Mouse (Mus musculus): Measurements from ENCODE around the gene Spsb2.
"Not testable (repeated sequence)": the region's sequence is repeated elsewhere in the genome, so short reads cannot be mapped to it uniquely, and the experiment has no call there.

Gene Spsb2

DNA sequence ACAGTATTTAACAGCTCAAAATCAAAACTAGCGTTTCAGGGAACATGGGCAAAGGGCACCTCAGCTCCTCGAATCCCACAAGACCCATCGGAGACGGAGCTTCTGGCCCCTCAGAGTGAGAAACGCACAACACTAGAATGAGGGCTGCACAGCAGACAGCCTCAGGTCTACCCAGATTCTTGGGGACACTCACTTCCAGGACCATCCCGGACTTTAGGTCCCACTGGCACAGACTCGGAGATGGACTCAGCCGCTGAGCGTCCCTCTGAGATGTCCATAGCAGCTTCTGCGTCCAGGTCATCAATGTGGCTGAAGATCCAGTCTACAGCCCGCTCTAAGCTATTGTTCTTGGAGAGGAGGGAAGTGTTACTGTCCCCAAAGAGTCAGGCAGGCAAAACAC is 8.7 kb downstream of the Spsb2 start:
- in situ Hi-C loops (cut with MseI, MboI), result no loop called here

DNA sequence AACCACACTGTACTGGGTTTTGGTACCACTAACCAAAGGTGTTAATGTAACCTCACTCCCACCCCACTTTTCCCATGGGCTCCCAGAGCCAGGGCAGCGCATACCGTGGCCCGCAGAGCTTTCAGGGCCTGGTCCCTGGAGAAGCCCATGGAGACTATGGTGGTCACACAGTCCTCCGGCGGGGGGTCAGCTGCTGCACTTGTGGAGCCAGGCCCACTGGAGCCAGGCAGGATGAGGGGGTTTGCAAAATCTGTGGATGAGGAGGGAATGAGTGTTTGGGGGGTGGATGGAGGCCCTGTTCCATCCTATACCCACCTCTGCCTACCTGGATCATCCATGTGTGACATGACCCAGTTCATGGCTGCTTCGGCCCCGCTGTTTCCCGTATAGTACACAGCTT is 9.1 kb downstream of the Spsb2 start:
- in situ Hi-C loops (cut with MseI, MboI), result no loop called here

DNA sequence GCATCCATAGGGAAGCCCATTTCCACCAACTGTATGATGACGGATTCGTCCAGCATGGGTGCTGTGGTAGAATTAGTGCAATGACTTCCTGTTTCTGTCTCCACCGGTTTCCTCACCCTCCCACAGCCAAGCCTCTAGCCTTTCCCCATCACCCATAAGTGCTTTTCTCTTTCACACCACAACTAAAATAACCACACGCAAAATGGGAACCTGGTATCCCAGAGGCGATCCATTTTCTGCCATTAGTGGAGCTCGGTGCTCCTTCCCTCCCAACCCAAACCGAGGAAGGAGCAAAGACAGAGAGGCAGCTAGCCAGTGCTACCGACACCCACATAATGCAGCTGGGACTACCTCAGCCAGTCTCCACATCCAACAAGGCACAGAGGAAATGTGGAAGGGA is 9.5 kb downstream of the Spsb2 start:
- in situ Hi-C loops (cut with MseI, MboI), result no loop called here

DNA sequence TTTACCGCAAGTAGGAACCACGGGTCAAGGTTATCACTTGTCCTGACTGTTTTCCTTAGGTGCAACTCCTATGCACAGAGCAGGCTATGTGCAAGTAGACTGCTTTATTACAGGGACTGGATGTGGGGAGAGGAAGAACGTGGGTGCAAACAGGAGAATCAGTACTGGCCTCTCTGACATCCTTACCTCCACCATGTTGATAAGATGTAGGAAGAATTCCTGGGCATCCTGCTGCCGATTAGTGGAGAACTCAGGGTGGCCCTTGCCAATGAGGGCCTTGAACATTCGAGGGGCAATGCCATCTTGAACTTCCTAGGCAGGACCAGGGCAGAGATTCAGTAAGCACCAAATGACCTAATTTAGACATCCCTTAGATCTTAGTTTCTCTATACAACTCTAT is 12.4 kb downstream of the Spsb2 start:
- in situ Hi-C loops (cut with MseI, MboI), result no loop called here

DNA sequence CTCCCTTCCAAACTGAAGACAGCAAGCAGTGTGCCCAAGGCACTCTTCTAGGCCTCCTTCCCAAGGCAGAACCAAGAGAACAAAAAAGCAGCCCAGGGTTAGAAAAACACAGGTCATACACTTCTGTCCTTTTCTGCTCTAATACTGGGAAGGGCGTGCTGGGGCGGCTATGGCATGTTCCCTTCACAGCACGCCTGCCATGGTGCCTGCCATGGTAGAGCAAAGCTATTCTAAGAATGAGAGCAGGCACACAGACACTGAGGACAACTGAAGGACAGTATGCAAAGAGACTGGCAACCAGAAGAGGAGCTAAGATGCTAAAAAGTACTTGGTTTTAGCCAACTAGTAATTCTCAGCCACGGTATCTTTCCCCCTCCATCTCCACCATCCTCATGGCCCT is 13.6 kb downstream of the Spsb2 start:
- in situ Hi-C loops (cut with MseI, MboI), result no loop called here

DNA sequence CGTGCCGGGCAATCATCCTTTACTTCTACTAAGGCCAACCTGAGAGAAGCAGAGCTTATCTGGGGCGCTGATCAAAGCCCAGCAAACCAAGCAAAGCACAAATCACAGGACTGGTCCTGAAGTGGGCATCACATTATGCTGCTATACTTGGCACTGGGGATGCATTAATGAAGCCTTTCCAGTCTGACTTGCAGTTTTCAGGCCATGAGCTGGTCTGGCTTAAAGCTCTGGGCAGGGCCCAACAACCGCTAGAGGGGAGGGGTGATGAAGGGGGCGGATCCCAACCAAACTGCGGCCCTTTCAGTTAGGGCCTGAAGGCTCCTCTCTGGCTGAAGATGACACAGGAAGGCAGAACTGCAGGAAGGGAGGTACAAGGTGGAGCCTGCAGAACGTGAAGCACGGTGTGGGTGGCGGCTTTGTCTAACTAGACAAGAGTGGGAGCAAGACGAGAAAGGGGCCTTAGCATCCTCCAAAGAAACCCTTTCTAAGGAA is 19.7 kb downstream of the Spsb2 start:
- in situ Hi-C loops (cut with MseI, MboI), result no loop called here

DNA sequence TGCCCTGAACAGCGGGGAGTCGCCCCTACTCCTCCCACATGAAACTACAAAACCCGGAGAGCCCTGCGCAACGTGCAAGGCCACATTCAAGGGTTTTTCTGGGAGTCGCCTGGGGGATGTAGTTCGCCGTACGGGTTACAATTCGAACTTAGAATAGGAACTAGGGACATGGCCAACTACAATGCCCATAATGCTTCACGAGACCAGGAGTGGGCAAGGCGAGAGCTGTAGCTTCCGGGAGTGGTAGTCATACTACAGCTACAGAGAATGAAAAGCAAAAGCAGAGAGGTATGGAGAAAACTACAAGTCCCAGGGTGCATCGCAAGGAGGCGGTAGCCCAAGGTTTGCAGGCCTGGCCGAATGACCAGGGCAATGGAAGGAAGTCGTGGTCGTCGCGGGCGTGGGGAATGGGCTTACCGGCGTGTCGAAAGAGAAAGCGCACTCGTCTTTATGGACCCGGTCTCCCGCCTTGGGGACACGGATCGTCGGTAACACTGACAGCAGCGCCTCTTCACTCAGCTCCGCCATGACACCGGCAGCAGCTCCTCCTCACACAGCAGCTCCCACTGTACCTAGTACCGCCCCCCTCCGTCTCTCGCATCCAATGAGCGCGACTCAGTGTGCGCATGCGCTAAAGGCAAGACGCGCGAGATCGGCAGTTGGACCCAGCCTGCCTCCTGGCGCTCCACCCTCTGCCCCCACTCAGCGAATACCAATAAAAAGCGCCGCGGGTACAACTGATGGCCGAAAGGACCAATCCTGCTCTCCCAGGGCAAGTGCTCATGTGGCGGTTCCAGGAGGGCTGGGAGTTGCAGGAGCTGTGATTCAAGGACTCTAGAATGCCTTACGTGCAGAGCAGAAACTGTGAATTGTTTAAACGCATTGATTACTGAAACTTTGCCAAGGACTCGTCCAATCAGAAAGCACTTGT is 20.7 kb downstream of the Spsb2 start, which contains the start of the genes Usp5 and Cdca3:
TSS of gene Usp5 (minus strand) at position 617 of the 931 bp plus-strand sequence.
TSS of gene Cdca3 (plus strand) at position 680 of the 931 bp plus-strand sequence.
- in situ Hi-C loops (cut with MseI, MboI), result no loop called here

DNA sequence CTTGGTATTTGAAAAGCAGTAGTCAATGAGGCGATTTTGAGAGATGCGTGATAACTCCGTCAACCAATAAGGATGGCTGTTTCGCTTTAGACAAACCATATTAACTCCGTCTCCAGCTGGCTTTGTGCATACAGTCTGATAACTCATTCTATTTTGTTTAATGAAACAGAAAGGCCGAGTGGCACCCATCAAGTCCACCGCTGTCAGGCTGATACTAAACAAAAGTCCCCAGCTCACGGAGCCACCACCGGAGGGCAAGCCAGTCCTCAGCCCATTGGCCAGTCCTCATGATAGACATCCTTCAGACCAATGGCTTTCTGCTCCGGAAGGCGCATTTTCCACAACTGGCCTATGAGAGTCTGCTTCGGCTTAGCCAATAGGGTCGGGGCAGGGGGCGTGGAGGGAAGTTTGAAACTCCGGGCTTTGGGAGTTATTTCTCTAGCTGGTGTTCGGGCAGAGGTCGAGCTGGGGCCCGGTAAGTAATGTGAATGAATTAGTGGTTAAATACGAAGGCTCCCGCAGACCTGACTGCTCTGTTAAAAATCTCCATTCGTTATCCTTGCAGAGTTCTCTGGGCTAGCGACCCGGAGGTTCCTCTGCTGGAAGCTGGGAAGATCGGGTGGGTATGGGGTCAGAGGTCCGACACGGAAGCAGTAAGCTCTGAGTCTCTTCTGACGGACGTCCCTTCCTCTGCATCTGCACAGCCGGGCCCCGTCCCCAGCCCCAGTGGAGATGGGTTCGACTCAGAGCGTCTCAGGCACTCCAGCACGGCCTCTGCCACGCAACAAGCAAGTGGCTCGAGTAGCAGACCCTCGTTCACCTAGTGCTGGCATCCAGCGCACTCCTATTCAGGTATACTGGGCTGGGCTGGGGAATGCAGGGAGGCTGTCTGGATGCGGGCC is 21.6 kb downstream of the Spsb2 start:
- in situ Hi-C loops (cut with MseI, MboI), result no loop called here

DNA sequence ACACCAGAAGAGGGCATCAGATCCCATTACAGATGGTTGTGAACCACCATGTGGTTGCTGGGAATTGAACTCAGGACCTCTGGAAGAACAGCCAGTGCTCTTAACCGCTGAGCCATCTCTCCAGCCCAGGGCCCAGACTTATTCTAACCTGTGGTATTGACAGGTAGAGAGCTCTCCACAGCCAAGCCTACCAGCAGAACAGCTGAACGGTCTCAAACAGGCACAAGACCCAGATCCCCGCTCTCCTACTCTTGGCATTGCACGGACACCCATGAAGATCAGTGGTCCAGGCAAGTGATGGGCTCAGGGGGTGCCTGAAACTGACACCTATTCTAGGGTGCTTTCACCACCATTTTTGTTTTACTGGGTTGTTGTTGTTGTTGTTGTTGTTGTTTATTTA is 22.7 kb downstream of the Spsb2 start:
- in situ Hi-C loops (cut with MseI, MboI), result not testable (repeated sequence)

DNA sequence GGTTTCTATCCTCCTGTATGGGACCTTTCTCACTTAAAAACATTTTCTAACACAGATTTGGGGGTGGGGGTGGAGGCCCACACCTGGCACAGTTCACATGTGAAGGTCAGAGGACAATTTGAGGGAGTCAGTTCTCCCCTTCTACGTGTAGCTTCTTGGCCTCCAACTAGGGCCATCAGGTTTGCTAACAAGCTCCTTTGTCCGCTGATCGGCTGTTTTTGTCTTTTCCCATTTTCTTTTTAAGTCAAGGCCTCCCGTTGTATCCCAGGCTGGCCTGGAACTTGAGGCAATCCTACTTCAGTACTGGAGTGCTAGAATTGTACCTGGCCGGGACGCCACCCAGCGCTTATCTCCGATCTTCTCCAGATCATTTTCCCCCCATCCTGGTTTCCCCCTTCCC is 23.2 kb downstream of the Spsb2 start:
- in situ Hi-C loops (cut with MseI, MboI), result no loop called here

DNA sequence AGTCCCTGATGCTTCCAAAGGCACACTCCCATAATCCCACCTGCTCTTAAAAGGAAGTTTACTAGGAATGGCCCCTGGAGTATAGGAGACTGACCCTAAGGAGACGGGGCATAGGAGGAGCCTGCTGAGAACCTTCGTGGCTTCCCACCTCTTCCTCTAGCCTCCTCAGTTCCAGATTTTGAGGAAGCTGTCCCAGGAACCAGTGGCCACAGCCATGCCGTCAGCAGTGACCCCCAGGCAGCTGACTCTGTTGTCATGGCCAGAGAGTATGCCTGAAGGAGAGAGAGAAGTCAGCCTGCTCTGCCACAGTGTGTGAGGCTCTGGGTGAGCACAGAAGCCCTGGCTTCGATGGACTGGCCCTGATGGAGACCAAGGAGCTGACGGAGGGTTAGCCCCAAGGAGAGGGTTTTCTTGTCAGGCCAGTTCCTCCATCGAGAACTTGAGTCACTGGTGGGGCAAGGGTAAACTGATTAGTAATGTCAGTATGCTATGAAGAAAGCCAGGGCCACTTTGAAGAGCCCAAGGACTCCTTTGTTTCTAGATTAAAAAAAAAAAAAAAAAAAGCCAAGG is 26.1 kb downstream of the Spsb2 start:
- in situ Hi-C loops (cut with MseI, MboI), result no loop called here

DNA sequence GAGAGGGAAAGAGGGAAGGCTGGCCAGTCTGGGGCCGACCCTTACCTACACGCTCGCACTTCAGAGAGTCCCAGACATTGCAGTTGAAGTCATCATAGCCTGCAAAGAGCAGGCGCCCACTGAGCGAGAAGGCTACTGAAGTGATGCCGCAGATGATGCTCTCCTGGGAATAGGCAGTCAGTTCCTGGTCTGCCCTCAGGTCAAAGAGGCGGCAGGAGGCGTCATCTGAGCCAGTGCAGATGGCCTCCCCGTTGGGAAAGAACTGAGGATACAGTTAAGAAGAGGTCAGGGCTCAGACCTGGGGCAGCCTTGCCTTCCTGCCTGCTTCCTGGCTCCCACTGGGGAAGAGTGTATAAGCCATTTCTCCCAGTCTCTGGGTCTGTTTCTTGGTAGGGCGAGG is 27.1 kb downstream of the Spsb2 start:
- in situ Hi-C loops (cut with MseI, MboI), result no loop called here

DNA sequence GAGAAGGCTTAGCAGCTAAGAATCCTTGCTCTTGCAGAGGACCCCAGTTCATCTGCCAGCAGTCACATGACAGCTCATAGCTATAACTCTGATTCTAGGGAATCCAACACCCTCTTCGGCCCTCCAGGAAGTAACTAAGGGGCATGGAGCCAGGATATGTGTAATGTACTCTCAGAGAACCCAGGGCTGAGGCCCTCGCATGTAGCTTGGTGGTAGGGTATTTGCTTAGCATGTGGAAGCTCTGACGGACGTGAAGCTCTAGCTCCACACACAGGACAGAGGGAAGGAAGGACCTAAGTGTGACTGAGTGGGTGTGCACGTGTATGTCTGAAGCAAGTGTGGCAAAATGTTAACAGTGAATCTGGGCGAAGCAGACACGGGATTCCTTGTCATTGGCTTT is 27.9 kb downstream of the Spsb2 start:
- in situ Hi-C loops (cut with MseI, MboI), result no loop called here

DNA sequence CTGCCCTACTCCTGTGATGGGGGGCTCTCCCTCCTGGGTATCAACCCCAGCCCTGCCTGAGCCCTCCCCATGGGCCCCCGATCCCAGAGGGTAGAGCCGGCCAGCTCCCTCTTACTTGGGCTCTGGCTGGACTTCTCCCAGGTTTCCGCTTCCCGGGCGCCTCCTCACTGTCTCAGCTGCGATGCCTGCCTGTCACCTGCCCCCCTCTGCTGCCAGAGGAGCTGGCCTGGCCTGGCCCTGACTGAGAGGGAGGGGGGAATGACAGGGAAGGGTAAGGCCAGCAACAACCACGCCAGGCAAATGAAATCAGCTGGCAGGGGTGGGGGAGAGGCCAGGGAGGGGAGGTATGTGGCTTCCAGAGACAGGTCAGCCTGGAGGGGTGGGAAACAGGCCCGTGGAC is 31.3 kb downstream of the Spsb2 start:
- in situ Hi-C loops (cut with MseI, MboI), result no loop called here

DNA sequence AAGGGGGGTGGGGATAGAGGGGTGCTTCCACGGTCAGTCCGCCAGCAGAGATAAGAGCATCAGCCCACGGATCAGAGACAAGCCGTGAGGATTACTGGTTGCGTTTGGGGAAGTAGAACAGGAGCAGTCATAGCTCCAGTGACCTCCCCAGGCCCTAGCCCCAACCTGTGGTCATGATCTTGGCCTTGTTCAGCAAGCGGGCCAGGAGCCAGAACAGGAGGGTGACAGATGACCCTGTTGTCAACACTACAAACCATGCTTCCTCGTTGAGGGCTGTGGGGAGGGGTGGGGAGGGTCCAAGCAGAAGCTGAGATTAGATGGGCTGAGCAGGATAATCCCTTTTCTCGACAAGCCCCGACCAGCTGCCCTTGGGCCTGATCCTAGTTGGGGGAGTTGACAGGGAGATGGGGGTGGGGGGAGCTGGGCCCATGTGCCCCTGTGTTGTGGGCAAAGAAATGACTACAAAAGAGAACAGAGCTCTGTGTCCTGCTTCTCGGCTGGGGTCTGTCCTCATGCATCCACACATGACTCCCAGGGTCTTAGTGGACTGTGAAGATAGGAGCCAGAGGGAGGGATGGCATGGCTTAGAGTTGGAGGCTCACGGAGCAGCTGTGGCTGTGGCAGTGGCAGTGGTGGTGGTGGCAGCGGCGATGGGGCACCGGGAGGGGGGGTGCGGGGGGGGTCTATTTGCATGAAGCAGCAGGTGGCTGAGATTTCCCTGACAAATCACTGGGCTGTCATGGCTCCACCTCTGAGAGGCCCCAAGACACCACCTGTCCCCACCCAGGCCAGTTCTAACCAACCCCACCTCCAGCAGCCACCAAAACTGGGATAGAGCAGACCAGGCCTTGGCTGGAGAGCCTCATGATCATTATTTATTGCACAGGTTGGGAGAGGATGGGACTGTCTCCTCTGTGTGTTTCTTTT is 32.0 kb downstream of the Spsb2 start, which contains the start of gene Gnb3:
TSS of gene Gnb3 (minus strand) at position 35 of the 927 bp plus-strand sequence.
- in situ Hi-C loops (cut with MseI, MboI), result no loop called here

DNA sequence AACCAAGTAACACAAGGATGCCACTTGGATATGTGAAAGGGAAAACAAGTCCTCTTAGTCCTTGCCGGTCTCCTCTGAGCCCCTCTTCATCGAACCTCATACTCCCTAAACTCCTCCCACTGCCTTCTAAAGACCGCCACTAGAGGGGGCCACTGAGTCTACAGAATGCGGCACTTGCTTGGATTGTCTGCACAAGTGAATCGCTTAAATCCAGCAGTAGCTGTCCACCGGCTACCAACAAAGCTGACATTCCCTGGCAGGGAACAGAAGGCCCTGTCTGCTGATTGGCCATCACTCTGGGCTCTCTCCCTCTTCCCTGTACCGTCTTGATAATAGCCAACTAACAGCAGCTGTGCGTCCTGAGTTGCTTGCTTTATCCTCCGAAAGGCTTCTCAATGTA is 38.8 kb downstream of the Spsb2 start:
- in situ Hi-C loops (cut with MseI, MboI), result no loop called here

DNA sequence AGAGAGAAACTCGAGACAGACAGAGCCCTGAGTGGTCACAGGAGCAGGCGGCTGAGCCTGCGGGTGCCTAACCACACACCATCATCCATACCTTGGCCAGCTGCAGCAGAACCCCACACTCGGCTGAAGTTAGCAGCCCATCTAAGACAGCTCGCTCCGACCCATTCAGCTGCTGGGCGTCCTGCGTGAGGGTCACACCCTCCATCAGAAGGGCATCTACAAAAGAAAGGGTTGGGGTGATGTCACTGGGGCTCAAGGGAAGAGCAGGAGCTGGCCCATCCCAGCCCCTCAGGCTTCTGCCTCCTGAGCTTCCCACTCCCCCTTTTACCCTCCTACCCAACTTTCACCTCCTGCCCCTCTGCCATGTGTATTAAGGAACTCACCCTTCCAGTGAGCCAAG is 42.1 kb downstream of the Spsb2 start:
- in situ Hi-C loops (cut with MseI, MboI), result no loop called here

DNA sequence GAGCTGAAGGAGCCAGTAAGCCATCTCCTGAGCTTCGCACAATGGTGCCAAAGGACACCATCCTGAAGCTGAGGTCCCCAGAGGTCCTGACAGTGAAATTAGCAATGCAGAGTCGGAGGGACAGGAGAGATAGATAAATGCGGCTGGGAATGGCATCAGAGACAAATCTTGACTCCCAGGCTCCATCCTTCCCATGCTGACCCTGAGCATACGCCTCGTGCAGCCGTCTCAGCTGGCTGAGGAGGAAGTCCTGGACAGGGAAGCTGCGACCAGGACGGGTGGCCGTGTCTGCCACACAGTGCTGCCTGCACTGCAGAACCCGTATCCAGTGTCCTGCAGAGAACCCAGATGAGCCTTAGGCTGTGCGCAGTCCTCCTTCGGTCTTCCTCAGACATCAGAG is 46.2 kb downstream of the Spsb2 start:
- in situ Hi-C loops (cut with MseI, MboI), result no loop called here

DNA sequence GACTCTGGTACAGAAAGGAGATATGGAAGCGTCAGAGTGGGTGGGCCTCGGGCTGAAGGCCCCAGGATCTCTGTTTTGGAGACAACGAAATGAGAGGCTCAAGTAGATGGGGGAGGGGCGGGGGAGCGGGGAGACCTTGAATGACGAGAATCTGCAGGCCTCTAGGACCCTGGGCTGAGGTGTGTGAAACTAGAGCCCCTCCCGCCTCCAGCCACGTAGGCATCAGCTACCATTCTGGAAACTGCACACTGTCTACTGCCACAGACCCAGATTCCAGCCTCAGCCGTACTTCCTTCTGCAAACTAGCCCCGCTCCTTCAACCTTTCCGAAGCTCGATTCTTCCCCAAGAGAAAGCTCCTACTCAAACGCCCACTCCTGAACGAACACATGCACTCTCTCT is 47.9 kb downstream of the Spsb2 start:
- in situ Hi-C loops (cut with MseI, MboI), result no loop called here

DNA sequence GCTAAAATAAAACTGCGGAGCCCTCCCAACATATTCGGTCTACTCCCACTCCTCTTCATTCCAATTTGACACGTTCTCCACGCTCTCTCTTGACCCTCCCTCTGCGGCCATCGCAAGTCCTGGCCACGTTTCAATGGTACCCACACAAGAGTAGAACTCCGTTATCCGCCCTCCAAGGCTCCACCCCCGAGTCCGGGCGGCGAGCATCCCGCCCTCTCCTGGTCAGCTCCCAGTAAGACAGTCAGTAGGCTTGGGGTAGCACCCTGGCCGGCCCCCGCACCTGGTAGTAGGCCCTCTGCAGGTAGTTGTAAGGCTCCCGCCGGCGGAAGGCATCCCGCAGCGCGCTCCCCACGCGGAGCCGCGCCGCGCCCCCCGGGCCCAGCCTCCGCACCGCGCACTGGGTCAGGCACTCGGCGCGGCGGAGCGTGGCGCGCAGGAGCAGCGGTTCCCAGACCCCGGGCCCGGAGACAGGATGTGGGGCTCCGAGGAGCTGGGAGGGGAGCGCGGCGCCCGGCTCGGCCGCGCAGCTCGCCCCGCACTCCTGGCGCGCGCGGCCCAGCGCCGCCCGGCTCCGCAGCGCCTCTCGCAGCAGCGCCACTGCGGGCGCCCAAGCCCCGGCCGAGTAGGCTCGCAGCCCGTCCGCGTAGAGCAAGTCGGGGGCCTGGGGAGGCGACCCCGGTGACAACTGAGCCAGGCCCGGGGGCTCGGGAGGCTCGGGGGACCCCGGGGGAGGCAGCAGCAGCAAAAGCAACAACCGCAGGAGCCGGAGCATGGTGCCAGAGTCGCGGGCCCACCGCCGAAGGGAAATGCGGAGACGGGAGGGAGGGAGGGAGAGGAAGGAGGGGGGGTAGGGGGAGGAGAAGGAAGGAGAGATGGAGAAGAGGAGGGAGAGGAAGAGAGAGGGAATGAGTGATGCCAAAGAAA is 48.7 kb downstream of the Spsb2 start, which contains the start of gene P3h3:
TSS of gene P3h3 (minus strand) at position 837 of the 924 bp plus-strand sequence.
- in situ Hi-C loops (cut with MseI, MboI), result no loop called here

Data from mouse trophoblast stem cell (cell line).